Mouse (Mus musculus): ENCODE data around the gene Eif4ebp2.

DNA sequence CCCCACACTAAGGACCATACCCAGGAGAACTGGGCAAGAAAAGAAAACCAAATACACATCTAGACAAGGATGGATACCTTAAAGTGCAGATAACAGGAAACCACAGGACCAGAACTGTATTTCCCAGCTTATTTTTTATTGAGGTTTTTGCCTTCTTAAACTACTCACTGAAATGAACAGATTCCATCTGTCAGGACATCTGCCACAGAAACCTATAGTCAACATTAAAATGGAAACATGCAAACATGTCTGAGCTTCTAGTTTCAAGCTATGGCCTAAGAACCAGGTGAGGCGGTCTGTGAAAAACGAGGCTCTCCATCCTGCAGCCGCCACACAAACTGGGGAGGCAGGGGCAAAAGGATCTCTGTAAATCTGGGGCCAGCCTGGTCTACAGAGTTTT lies 7.4 kb downstream of the Eif4ebp2 start:
- no peak for TF ChIP-seq TCF12 (IDR thresholded peaks at IDR 0.05; ENCODE audit: insufficient read depth, poor library complexity, severe bottlenecking)
- no peak for TF ChIP-seq POLR2A (IDR thresholded peaks at IDR 0.05; ENCODE audit: insufficient read length, low read depth)
